In genomic region chr16:20227504-20227903, GRCm38 (mm10) we compare ENCODE assay signal across 18 mouse cellular contexts. TPM values are rescaled to one million over a fixed set of nuclear protein-coding genes. Genes with fewer than 3 reads are reported as not detected.
DNase-seq lines count a peak whose midpoint lies in the region; ATAC-seq and TF ChIP-seq lines count a peak whose summit lies in the region.
"Had no signal": no experiment of that assay in that cellular context is flagged by ENCODE, and none has a peak within 500 bp of the region (broad histone marks: within the 10 kb centered on the region; RNA-seq: fewer than 3 reads in every experiment).

No protein-coding gene starts in this region.

- 57% methylated on average over 6 of the region's 6 CpGs for WGBS in lung, postnatal 0 days
- WGBS in heart, embryonic 11.5 days (ENCODE audit: insufficient replicate concordance), result 32% methylated on average over 6 of the region's 6 CpGs
- WGBS in olfactory bulb, adult 2 months, result 78% methylated on average over 6 of the region's 6 CpGs

- H3K4me2 ChIP-seq in lung, postnatal 0 days (replicated peaks; ENCODE audit: low read depth, low read length), result no peak overlapping the region
- no peak overlapping the region for H3K4me2 ChIP-seq in heart, embryonic 11.5 days
- H3K4me2 ChIP-seq: embryonic facial prominence, embryonic 15.5 days; limb, embryonic 15.5 days had no signal

- no peak overlapping the region for H3K9ac ChIP-seq in lung, postnatal 0 days (replicated peaks; ENCODE audit: low read depth)
- H3K9ac ChIP-seq in heart, embryonic 11.5 days (ENCODE audit: low read depth, low read length), result no peak overlapping the region
- H3K9ac ChIP-seq: embryonic facial prominence, embryonic 15.5 days; limb, embryonic 15.5 days had no signal

- H3K36me3 ChIP-seq in lung, postnatal 0 days (ENCODE audit: insufficient read depth, low read length), result peaks cover 34% of the 10 kb centered on the region; the same call in 1 of the 2 replicates
- H3K36me3 ChIP-seq in heart, embryonic 11.5 days (ENCODE audit: control insufficient read depth, insufficient read depth, low read length), result peaks cover 26% of the 10 kb centered on the region

- no peak for TF ChIP-seq EP300 in lung, postnatal 0 days (IDR thresholded peaks at IDR 0.05)

- no peaks in the 10 kb centered on the region for H3K9me3 ChIP-seq in lung, postnatal 0 days (ENCODE audit: low read length)
- no peaks in the 10 kb centered on the region for H3K9me3 ChIP-seq in heart, embryonic 11.5 days (replicated peaks; ENCODE audit: control insufficient read depth, low read length)
- H3K9me3 ChIP-seq: embryonic facial prominence, embryonic 15.5 days; limb, embryonic 15.5 days had no signal

- no peak for TF ChIP-seq POLR2A in olfactory bulb, adult 2 months (IDR thresholded peaks at IDR 0.05; ENCODE audit: insufficient read depth, low read depth, low read length)

- H3K27me3 ChIP-seq in lung, postnatal 0 days (replicated peaks; ENCODE audit: insufficient read depth, low read length), result no peaks in the 10 kb centered on the region
- H3K27me3 ChIP-seq in heart, embryonic 11.5 days (ENCODE audit: control insufficient read depth, insufficient read depth, low read length), result no peaks in the 10 kb centered on the region
- H3K27me3 ChIP-seq: embryonic facial prominence, embryonic 15.5 days; limb, embryonic 15.5 days had no signal

- DNase-seq in heart, adult 18-20 months, result peak; percentile 9 to 25
- DNase-seq in heart, adult 9 months (ENCODE audit: low spot score in 2 of 2), result no peak
- no peak for DNase-seq in lung, postnatal 0 days (ENCODE audit: low spot score)
- DNase-seq in lung, postnatal 14 days, result no peak
- DNase-seq in yolk sac, embryonic 10.5 days (ENCODE audit: low spot score), result no peak
- no peak for DNase-seq in retina, embryonic 14.5 days (ENCODE audit: low spot score)
- DNase-seq: adrenal gland, adult 8-10 months; cerebellum, postnatal 36 days; kidney, adult 11 months; kidney, postnatal 4 days; right cerebral cortex, postnatal 25 days; thymus, postnatal 14 days had no signal

- no peaks in the 10 kb centered on the region for H3K4me1 ChIP-seq in lung, postnatal 0 days (ENCODE audit: insufficient read depth, low read depth, low read length)
- peaks cover 13% of the 10 kb centered on the region for H3K4me1 ChIP-seq in heart, embryonic 11.5 days (ENCODE audit: control insufficient read depth, insufficient read depth, low read length)
- H3K4me1 ChIP-seq in olfactory bulb, adult 2 months (ENCODE audit: control insufficient read depth, insufficient read depth, low read length), result peaks cover 11% of the 10 kb centered on the region
- H3K4me1 ChIP-seq: embryonic facial prominence, embryonic 15.5 days; limb, embryonic 15.5 days had no signal

- peak; percentile 34 for TF ChIP-seq CTCF in lung, postnatal 0 days (IDR thresholded peaks at IDR 0.05)
- no peak for TF ChIP-seq CTCF in olfactory bulb, adult 2 months (IDR thresholded peaks at IDR 0.05; ENCODE audit: insufficient read depth, low read depth, low read length)

- H3K4me3 ChIP-seq in lung, postnatal 0 days (ENCODE audit: low read depth, low read length), result no peak overlapping the region
- no peak overlapping the region for H3K4me3 ChIP-seq in heart, embryonic 11.5 days (ENCODE audit: low read depth, low read length)
- no peak overlapping the region for H3K4me3 ChIP-seq in olfactory bulb, adult 2 months (ENCODE audit: insufficient read depth, low read depth, low read length)
- H3K4me3 ChIP-seq: embryonic facial prominence, embryonic 15.5 days; limb, embryonic 15.5 days had no signal

- H3K27ac ChIP-seq in lung, postnatal 0 days (ENCODE audit: low read length), result no peak overlapping the region
- 0 out of 2 replicates have a peak overlapping the region, but pooled peaks have one; percentile 22 for H3K27ac ChIP-seq in heart, embryonic 11.5 days (ENCODE audit: low read depth, low read length)
- 0 out of 2 replicates have a peak overlapping the region, but pooled peaks have one; percentile 33 for H3K27ac ChIP-seq in olfactory bulb, adult 2 months (ENCODE audit: insufficient read depth, low read depth, low read length)
- H3K27ac ChIP-seq: embryonic facial prominence, embryonic 15.5 days; limb, embryonic 15.5 days had no signal

- no peak for ATAC-seq in lung, postnatal 0 days
- peak; percentile 57; the same call in 1 of the 2 replicates for ATAC-seq in heart, embryonic 11.5 days (replicated peaks; ENCODE audit: insufficient number of reproducible peaks, low FRiP score, low TSS enrichment)

RNA-seq across cellular contexts. Expression of gene Map6d1, which starts 13.7 kb away (rescaled TPM):
- total RNA-seq in heart, adult 18-20 months (2021), result 1 to 10 TPM; 1.3 to 1.6 TPM
- 0.07 and 0.14 TPM in 2 replicates for polyA plus RNA-seq in lung, postnatal 0 days (2015; fragmentation: Nextera tagmentation; extraction: Ambion mirVana)
- 1.8 TPM in 2 replicates for polyA plus RNA-seq in heart, embryonic 11.5 days (2014; fragmentation: Nextera tagmentation; extraction: Ambion mirVana)
- not detected in 2 replicates for polyA plus RNA-seq in olfactory bulb, adult 2 months (2012; ENCODE audit: insufficient read depth, insufficient read length, low replicate concordance, missing spikeins)
- total RNA-seq: monocyte, adult 5-6 weeks; neutrophil, adult 5-6 weeks had no signal

Comparison
In these comparisons a context has a peak if more than half of its experiments do, and no peak if none do; other contexts are left out.
1. DNase-seq: peak in heart, adult 18-20 months (2 of 2); none in heart, adult 9 months (0 of 2), lung, postnatal 0 days (single experiment), lung, postnatal 14 days (single experiment), yolk sac, embryonic 10.5 days (single experiment) and retina, embryonic 14.5 days (single experiment).